Mouse (Mus musculus) liver, embryonic 12.5 days (tissue): Measurements from ENCODE around the gene Slc25a19. TPM values are rescaled to one million over a fixed set of nuclear protein-coding genes. Genes with fewer than 3 reads are reported as not detected.

ENCODE experiments used
- ATAC-seq: fragments of 200-750 bp; cut with Nextera tagmentation; 2 replicates; pipeline ENCODE4 v1.8.0; 2017; ENCODE audit warnings: moderate number of reproducible peaks, mild to moderate bottlenecking, moderate library complexity
- H3K27ac ChIP-seq: fragments of 300-500 bp; sonication (generic); 2 replicates; pipeline ENCODE4 v1.5.1; 2016; ENCODE audit warnings: mild to moderate bottlenecking
- H3K27me3 ChIP-seq: fragments of 300-500 bp; sonication (generic); replicated peaks from 2 replicates; pipeline ENCODE4 v1.6.1; 2016; ENCODE audit warnings: mild to moderate bottlenecking, moderate library complexity
- H3K36me3 ChIP-seq: fragments of 300-500 bp; sonication (generic); 2 replicates; pipeline ENCODE4 v1.6.1; 2016; ENCODE audit warnings: mild to moderate bottlenecking, moderate library complexity
- H3K4me1 ChIP-seq: fragments of 300-500 bp; sonication (generic); 2 replicates; pipeline ENCODE4 v1.6.1; 2016
- H3K4me2 ChIP-seq: fragments of 300-500 bp; sonication (generic); 2 replicates; pipeline ENCODE4 v1.6.1; 2016; ENCODE audit warnings: mild to moderate bottlenecking, moderate library complexity
- H3K4me3 ChIP-seq: fragments of 300-500 bp; sonication (generic); 2 replicates; pipeline ENCODE4 v1.5.1; 2016; ENCODE audit warnings: mild to moderate bottlenecking, moderate library complexity
- H3K9ac ChIP-seq: fragments of 300-500 bp; sonication (generic); 2 replicates; pipeline ENCODE4 v1.6.1; 2016; ENCODE audit warnings: mild to moderate bottlenecking, moderate library complexity
- H3K9me3 ChIP-seq: fragments of 300-500 bp; sonication (generic); replicated peaks from 2 replicates; pipeline ENCODE4 v1.6.1; 2016; ENCODE audit warnings: mild to moderate bottlenecking, moderate library complexity
- WGBS: fragments of 180-500 bp; shearing (Covaris S2); methylation state at CpG from one replicate; pipeline ENCODE4 v1.1.7; 2016; ENCODE audit not compliant: insufficient replicate concordance; 5-methylcytosine and 5-hydroxymethylcytosine counted together
- polyA plus RNA-seq: library from polyadenylated mRNA; unstranded; fragments of >200 nt; fragmentation: Nextera tagmentation; extraction: Ambion mirVana; gene quantifications from 2 replicates; pipeline ENCODE4 v1.2.1, GENCODE M21; 2016

The Slc25a19 gene
- polyA plus RNA-seq, 1 experiment from 2014 or later, result 15.7 TPM

DNA sequence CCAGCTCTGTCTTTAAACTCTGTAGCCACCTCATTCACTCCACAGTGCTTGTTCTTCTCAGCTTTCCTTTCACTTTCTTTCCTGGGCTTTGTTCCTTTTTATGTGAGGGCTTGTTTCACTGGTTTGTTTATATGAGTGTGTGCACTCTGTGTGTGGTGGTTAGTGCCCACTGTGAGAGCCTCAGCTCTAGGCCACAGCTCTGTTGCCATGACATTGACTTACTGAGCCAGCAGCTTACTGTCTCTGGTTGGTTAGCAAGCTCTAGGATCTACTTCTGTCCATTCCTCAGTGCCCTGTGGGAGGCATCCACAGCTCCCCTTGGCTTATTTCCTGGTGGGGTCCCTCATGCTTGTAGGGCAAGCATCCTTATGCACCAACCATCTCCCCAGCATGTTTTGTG is 49.0 kb downstream of the Slc25a19 start:
- Histone ChIP-seq H3K4me1 (no peaks in the 10 kb centered on the region), H3K27ac (no peak overlapping the region), H3K27me3 (no peaks in the 10 kb centered on the region), H3K9me3 (no peaks in the 10 kb centered on the region), H3K36me3 (peaks cover 82% of the 10 kb centered on the region), H3K9ac (no peak overlapping the region), H3K4me3 (no peak overlapping the region), H3K4me2 (no peak overlapping the region)
- no peak for ATAC-seq

DNA sequence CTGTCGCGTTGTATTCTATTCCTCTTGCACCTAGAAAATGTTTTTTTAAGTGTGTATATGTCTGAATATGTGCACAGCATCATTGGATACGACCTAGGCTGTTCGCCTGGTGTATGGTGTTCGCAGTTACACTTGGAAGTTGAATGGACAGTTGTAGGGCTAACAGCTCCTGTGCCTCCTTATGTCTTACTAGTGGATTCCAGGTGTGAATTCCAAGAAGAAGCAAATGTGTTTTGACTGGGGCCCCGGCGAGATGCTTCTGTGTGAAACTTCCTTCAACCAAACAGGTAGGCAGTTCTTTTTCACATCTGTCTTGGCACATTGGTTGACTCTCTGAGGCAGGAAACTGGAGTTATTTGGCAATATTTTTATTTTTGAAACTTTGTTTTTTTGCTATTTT is 63.1 kb downstream of the Slc25a19 start:
- Histone ChIP-seq H3K27ac (peak overlapping the region; percentile 88), H3K4me3 (peak overlapping the region; percentile 96), H3K9ac (peak overlapping the region; percentile 86), H3K36me3 (peaks cover 44% of the 10 kb centered on the region), H3K4me2 (peak overlapping the region; percentile 78), H3K27me3 (no peaks in the 10 kb centered on the region), H3K9me3 (no peaks in the 10 kb centered on the region), H3K4me1 (peaks cover 40% of the 10 kb centered on the region)
- ATAC-seq, result no peak
- 8% methylated on average over 7 of the region's 7 CpGs for WGBS

Other genes starting within 250 kb of the Slc25a19 start
- gene Cdr2l, start 246.4 kb downstream of the Slc25a19 start, polyA plus RNA-seq, result 4.2 TPM in 2 replicates
- gene Mrpl58, start 224.5 kb downstream of the Slc25a19 start, polyA plus RNA-seq, result 116 and 120 TPM in 2 replicates
- 624 and 630 TPM in 2 replicates for gene Atp5h, start 208.3 kb downstream of the Slc25a19 start, polyA plus RNA-seq
- gene Kctd2, start 208.2 kb downstream of the Slc25a19 start, polyA plus RNA-seq, result 8.6 and 9.3 TPM in 2 replicates
- gene Trim80, start 187.8 kb downstream of the Slc25a19 start, polyA plus RNA-seq, result 0.18 and 0.22 TPM in 2 replicates
- gene Slc16a5, start 165.8 kb downstream of the Slc25a19 start, polyA plus RNA-seq, result 0.08 and 0.10 TPM in 2 replicates
- gene Armc7, start 152.6 kb downstream of the Slc25a19 start, polyA plus RNA-seq, result 4.0 and 4.2 TPM in 2 replicates
- gene Nt5c, start 136.4 kb downstream of the Slc25a19 start, polyA plus RNA-seq, result 68.4 and 69.0 TPM in 2 replicates
- gene Jpt1, start 113.9 kb downstream of the Slc25a19 start, polyA plus RNA-seq, result 307 and 318 TPM in 2 replicates
- gene Sumo2, start 92.0 kb downstream of the Slc25a19 start, polyA plus RNA-seq, result 574 and 585 TPM in 2 replicates
- gene Nup85, start 63.9 kb downstream of the Slc25a19 start, polyA plus RNA-seq, result 202 and 216 TPM in 2 replicates
- gene Mrps7, start 24.4 kb downstream of the Slc25a19 start, polyA plus RNA-seq, result 83.1 and 87.3 TPM in 2 replicates
- gene Gga3, start 24.2 kb downstream of the Slc25a19 start, polyA plus RNA-seq, result 14.0 and 14.7 TPM in 2 replicates
- gene Mif4gd, start 15.3 kb downstream of the Slc25a19 start, polyA plus RNA-seq, result 26.6 and 27.1 TPM in 2 replicates
- 78.6 and 89.6 TPM in 2 replicates for gene Grb2, start 80.3 kb upstream of the Slc25a19 start, polyA plus RNA-seq
- 16.9 and 17.0 TPM in 2 replicates for gene Tmem94, start 137.1 kb upstream of the Slc25a19 start, polyA plus RNA-seq
- 8.3 and 9.2 TPM in 2 replicates for gene Caskin2, start 185.3 kb upstream of the Slc25a19 start, polyA plus RNA-seq
- 23.5 and 25.6 TPM in 2 replicates for gene Tsen54, start 186.4 kb upstream of the Slc25a19 start, polyA plus RNA-seq
- 13.4 and 14.3 TPM in 2 replicates for gene Llgl2, start 195.8 kb upstream of the Slc25a19 start, polyA plus RNA-seq
- gene Myo15b, start 230.1 kb upstream of the Slc25a19 start, polyA plus RNA-seq, result 0.38 and 0.83 TPM in 2 replicates